Mouse (Mus musculus): ENCODE data around the gene Cdc42ep3.
A peak's percentile ranks its signal among the peaks of the same experiment; 100 is the strongest.

The Cdc42ep3 gene

DNA sequence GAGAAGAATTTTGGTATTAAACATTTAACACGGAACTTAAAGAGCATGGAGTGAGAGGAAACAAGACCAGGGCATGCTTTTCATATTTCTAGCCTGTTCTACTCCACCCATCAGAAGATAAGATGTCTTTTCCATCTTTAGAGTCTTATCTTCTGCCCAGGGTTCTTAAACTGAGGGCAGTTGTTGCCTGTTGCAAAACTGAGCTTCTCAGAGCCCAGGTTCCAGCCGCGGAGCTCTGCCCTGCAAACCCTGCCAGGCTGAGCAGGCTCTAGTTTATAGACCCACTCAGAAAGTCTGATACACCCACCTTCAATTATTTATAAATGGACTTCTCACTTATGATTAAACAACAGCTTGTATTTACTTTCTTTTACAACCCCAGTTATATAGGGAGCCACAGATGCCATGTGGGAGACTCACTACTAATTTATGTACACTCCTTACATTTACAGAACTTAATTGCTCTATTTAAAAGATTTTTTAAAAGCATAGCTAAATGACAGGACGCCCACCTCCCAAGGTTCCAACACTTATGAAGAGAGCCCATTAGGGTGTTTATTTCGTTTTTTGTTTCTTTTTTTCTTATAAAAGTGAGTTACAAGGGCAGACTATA lies 11.5 kb downstream of the Cdc42ep3 start:
- peak; percentile 54 for DNase-seq

DNA sequence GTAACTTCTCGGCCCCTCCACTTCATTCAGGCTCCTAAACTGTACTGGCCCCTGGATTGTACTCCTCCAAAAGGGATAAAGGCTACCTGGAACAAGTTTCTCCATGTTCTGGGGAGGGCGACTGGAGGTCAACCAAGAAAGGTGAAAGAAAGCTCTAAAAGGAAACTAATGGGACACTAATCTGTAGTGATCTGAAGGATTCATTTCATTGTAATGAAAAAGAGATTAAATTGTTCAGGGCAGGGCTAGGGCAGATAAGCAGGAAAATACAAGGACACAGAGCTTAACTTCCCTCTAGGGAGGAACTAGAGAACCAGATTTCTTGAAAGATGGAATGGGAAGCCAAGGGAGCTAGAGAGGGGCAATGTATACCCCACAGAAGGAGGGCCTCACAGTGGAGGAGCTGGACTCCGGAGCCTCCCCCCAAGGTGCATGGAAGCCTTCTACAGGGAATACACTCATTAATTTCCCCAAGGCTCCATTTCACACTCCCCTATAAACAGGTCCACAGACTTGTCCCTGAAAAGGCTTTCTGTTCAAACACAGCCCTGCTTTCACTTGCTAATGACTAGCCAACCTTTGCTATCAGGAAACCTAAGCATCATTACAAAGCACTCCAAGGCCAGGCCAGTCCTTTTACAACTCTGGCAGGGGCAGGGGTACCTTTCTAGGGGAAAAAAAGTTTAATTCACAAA lies 12.1 kb downstream of the Cdc42ep3 start:
- DNase-seq = no peak

DNA sequence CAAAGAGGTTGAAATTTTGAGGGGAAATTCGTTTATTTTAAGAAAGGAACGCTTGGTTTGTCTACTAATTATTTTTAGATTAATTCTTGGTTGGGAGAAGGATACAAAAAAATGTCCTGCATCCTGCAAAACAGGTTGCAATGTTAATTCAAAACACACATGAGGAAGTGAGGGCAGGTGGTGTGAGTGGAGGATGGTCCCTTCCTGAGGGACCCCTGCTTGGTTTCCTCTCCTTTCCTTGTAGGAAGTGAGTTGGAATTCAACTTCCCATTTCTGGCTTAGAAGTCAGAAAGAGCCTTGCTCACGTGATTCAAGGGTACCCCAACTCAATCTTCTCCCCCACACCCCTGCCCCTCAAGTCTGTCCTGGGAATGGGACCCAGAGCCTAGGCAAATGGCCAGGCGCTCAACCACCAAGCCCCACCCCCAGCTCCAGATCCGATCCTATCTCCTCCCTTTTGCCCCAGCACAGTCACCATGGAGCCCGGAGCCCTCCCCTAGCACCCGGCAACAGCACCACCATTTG lies 12.9 kb downstream of the Cdc42ep3 start:
- DNase-seq = no peak

DNA sequence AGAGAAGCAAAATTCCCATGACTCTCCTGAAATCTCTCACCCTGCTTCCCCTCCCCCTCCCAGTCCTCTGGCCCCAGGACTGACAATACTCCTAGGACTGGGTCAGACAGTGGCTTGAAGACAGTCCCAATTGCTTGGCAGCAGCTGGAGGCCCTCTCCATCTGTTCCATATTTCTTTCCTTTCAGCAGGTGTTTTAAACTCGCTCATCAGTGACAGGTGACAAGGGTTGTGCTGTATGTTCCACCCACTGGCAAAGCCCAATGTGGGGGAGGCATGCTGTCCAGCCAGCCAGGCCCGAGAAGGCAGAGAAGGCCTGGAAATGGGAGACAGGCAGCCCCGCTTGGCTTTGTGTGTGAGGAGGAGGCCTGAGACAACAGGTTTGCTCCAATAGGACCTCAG lies 17.4 kb downstream of the Cdc42ep3 start:
- no peak for DNase-seq

DNA sequence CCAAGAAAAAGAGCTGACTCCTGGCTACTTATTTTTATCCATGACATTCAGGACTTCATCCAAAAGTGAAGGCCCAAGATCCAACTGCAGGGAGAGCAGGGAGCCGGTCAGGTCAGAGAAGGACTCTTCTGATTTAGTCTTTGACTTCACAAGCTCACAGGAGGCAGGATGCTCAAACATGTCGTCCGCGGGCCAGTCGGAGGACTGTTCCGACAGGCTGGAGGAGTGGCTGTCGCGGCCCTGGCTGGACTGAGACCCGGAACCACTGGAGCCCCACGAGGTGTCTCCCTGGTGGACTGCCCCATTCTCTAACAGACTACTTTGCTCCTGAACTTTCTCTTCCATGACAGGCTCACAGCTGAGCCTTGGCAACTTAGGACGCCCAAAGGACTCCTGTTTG lies 20.2 kb downstream of the Cdc42ep3 start:
- no peak for DNase-seq

DNA sequence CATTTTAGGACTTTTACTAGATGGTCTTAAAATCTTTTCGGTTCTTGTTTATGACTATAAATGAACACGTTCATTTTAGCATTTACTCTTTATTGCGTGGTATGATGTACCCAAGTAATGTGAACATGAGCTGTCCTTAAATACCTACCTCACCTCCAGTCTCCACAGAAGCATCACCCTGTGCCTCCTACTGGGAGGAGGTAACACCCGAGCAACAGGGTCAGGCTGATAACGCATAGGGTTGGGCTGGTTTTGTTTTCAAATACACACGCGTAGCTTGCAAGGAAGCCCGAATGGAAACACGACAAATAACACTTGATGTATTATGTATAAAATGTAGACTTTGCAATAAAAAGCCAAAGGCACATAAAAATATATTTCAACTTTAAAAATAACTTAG lies 21.2 kb downstream of the Cdc42ep3 start:
- peak; percentile 37 for DNase-seq

DNA sequence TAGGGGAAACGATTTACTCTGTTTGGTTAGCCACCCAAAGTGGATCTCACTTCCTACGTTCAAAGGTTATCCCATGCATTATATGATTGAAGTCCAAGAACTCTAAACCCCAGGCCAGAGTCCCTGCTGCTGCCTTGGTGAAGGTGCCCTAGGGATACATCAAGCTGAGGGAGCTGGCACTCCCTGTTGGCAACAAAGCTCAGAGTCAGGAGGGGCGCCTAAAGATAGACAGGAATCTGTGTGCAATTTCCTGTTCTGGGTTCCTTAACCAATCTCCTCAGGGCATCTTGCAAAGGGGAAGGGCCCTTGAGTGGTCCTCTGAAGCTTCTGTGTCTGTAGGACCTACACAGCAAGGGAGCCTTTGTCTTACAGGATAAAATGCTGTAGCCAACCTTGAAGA lies 22.0 kb downstream of the Cdc42ep3 start:
- DNase-seq = no peak

DNA sequence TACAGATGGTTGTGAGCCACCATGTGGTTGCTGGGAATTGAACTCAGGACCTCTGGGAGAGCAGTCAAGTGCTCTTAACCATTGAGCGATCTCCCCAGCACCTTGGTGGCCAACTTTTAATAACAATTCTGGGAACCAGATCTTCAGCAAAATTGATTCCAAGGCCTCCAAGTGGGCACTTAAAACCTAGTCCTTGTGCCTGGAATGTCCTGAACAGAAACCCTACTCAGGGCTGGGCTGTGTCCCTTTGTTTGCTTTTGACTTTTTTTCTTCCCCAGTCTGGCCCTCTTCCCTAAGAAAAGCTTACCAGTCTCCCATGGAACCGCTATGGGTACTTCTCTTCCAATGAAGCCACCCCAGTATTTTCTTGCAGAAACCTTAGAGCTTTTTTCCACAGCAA lies 24.5 kb downstream of the Cdc42ep3 start:
- DNase-seq = no peak

DNA sequence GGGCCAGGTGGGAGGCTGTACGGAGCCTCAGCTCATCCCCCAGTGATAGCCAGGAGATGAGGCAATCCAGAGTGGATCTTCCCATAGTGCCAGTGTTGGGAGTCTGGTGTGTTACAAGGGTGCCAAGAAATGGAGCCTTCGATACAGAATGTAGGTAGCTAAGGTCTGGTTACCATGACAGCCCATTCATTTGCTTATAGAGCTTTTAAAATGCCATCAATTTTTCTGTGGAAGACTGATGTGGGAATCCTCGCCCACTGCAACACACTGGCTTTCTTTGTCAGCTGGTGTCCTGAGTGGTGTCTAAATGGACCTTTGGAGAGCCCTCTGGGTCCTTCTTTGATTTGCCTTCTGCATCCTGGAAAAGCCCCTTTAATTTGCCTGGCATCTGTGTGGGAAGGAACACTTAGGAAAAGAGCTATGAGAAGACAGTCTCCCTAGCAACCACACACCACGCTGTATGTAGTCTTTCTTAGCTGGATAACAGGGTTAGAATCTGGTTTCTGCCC lies 28.0 kb downstream of the Cdc42ep3 start:
- DNase-seq = no peak

DNA sequence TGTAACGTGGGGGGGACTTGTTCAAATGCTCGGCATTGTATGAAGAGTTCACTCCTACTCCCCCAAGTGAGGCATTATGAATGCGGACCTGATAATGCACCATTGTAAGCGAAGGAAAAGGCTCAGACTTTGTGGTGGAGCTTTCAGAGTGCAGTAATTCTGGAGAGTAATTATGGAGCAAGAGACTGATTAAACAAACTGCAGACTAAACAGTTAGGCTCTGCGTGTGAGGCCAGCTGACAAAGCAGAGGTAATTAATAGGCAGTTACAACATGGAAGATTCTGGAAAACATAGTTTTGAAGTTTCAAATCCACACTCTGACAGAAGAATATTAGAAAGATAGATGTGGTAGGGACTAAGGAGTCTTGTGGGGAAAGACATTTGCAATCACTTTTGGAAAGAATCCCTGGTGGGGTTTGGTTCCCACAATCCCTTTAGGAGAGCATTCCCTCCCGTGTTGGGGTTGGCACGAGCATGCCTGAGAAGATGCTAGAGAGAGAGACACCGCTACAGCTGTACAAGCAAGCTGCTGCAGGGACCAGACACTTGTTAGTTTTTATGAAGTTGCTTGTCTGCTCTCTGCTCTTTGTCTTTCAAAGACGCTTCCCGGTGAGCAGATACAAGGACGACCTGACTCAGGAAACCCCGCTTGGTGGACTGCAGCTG lies 37.7 kb downstream of the Cdc42ep3 start:
- DNase-seq = no peak

DNA sequence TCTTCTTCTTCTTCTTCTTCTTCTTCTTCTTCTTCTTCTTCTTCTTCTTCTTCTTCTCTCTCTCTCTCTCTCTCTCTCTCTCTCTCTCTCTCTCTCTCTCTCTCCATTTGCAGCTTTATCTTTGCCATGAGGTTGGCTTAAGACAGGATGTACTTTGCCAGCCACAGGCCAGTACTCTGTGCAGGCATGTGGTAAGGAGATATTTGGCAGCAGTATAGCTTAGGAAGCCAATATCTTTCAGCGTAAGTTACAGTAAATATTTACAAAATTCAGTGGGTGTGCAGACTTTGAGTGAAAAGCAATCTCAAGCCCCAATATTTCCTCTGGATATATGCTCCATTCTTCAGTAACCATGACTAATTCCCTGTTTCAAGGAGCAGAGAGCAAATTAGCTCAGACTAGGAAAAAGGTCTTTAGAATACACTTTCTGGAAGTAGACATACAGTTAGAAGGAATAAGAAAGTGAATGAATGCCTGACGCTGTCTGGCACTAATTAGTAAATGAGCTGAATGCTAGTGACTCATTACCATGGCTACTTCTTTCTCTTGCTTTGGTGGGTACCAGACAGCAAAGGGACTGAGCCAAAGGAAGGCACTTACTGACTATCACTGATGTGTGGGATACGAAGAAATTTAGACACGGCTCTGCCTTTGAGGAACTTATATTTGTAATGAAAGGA lies 39.3 kb downstream of the Cdc42ep3 start:
- no peak for DNase-seq

DNA sequence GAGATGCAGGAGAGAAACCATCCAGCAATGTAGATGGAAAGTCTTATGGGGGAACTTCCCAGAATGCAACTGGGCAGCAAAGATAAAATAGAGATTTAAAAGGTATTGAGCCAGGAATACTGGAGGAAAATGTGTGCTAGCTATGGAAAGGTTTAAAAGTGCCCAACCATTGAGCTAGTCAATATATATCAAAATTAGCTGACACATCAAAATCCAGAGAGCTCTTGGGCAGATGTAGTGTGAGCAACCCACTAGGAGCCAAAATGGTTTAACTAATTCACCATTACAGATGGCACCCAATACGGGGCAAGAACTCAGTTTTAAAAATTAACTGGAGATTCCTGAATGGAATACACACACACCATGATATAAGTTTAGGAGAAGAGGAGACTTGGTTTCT lies 44.4 kb downstream of the Cdc42ep3 start:
- no peak for DNase-seq

DNA sequence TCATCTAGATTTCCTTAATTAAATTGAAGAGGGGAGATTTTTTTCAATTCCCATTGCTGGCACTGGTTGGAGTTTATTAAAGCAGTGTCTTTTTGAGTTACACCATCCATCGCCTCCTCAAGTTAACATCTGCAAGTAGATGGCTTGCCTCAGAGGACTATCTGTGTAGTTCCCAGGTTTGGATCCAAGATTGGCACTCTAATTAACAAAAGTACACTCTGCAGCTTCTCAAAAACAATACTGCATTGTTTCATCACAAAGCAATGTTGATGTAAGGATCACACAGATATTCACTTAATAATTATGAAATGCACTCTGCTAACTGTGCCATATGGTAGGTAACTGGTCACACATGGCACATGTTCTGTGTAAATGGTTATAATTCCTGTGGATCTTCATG lies 45.4 kb downstream of the Cdc42ep3 start:
- DNase-seq = no peak

DNA sequence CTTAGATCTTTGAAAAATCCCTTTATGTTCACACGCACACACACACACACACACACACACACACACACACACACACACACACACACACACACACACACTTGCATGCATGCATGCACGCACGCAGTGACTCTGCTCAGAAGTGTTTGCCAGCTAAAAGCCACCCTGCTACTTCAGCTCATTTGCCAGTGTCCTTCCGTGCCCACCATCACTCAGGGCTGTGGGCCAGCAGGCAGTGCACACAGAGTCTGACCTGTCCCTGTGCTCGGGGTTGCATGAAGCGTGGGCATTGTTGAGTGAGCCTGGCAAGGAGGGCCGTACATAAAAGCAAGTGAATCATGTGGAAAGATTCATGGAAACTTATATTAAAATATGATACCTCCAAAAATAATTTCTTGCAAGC lies 49.2 kb downstream of the Cdc42ep3 start:
- no peak for DNase-seq

DNA sequence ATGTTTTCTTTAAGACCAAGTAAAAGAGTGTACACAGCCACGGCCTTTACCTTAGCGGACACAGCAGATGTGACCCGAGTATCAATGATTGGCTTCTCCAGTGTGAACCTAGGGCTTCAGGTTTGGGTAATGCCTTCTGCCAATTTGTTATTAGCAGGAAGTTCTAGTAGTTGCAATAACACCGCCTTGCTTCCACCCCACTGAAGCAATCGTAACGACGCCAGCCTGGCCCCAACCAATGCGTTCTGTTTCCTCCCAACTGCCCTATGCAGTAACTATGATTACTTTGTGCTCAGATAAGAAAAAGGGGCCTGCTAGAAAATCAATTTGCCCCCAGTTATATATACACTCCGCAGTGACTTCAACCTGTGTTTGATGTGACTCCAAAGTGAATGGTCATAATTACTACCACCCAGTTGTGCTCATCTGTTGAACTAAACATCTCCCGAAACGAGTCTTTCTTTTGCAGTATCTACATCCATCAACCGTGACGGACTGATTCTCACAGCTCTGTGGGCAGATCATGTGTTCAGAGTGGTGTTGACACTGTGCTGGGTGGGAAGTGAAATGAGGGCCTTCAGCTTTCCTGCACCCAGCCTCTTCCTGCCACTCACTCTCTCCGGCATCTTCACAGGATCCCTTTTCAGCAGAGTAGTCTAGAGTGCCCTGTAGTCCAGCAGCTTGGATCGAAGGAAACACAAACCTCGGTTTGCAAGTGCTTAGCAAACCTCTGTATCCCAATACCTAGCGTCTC lies 51.0 kb downstream of the Cdc42ep3 start:
- no peak for DNase-seq

DNA sequence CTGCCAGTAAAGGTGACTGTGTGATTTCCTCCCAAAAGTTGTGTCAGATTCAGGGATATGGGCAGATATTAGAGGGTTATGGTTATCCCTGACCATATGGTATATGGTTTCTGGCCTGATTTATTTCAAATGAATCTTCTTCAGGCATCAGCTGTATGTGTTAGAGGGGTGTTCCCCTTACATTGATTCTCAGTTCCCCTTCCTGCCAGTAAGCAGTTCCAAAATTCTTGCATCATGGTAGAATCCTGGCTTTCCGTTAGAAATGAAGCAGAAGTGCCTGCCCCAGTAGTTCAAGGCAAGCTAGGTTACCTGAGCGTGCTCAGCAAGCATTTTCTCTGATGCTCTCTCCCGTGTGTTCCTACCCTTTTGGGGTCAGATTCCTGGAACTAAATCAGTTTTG lies 51.7 kb downstream of the Cdc42ep3 start:
- no peak for DNase-seq

DNA sequence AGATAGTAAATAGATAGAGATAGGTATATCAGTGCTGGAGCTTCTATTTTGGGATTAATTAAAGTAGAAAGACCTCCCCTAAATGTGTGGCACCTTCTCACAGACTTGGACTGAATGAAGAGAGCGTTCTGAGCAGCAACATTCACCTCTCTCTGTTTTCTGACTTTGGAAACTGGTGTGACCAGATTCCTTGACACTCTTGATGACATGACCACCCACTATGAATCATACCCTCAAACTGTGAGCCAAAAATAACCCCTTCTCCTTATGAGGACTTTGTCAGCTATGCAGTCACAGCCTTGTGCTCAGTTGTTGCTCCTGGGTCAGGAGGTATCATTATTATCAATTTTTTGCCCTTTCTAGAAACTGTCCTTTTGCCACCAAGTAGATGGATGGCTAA lies 55.0 kb downstream of the Cdc42ep3 start:
- no peak for DNase-seq

DNA sequence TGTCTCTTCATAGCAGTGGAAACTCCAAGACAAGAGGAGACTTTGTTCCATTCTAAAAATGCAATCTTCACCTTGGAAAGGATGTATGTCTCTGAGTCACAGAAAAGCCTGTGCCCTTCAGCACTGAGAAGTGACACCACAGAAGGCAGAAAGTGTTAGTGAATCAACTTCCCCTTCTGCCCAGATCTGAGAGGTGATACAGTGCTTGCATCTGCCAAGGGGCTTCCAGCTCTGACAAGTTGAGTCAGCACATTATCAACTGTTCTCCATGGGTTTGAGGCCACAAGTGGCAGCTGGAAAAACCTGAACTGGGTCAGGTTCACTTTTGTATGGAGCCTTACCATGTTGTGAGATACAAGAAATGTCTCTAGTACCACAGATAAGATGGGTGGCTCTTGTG lies 55.9 kb downstream of the Cdc42ep3 start:
- no peak for DNase-seq

DNA sequence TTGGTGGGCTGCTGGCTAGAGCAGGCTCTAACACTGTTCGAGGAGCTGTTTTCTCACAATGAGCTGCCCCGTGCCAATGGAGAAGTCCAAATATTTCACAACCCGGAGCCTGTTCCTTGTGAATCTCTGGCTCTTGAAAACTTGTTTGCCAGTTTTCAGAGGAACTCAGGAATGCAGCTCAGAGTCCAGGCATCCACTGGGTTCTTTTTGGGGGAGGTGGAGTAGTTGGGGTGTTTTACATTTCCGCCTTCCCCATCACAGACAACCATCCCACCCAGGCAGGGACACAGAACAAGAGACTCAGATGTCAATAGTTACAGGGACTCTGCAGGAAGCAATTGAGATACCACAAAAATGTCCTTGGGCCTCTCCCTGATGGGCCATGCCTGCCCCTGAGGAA lies 59.0 kb downstream of the Cdc42ep3 start:
- DNase-seq = no peak

DNA sequence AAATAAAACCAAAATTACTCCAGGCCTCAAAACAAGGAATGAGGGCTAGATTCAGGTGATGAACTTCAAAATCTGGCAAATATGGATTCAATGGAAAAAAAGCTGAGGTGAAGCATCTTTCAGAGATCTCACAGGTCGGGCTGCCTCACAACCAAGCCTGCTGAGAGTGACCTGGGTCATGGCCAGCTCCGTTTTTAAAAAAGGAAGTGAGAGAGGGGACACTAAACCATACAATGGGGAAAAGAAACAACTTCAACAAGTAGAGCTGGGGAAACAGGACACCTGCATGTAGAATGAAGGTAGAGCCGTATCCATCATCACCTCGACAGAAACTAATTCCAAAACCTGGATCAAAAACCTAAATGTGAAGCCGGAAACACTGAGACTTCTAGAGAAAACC lies 63.2 kb downstream of the Cdc42ep3 start:
- no peak for DNase-seq

DNA sequence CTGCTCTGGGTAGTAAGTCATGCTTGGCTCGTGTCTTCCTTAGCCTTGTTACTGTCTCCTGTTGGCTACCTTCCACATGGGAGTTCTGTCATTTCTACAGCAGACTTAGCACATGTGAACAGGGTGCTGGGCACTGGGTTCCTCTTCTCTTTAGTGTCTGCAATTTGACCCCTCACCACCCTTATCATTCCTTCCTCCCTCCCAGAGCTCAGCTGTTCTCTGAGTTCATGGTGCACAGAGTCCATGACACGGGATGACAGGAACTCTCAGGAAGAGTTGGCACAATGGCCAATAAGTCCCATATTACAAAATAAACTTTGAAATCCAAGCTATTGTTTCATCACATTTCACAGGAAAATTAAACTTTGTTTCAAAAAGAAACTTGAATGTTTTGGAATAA lies 64.2 kb downstream of the Cdc42ep3 start:
- no peak for DNase-seq

DNA sequence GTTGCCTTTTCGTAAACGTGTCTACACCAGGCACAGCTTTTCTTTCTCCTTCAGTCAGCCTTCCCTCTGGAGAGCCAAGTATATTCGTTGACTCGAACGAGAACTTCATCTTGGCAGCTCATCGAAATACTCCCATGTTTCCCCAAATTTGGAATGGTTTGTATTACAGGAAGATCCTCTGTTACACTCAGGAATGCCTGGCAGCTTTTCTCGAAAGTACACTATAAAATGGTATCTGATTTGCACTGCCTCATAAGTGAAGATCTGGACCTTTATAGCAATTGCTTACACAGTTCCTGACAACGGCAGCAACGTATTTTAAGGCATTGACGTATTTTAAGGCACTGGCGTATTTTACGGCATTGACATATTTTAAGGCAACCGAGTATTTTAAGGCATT lies 67.6 kb downstream of the Cdc42ep3 start:
- DNase-seq = no peak
